Mouse (Mus musculus) layer of hippocampus, postnatal 25 days (tissue): ENCODE results near the gene 5330417C22Rik. TPM values are rescaled to one million over a fixed set of nuclear protein-coding genes. Genes with fewer than 3 reads are reported as not detected.
"Not testable (repeated sequence)": the region's sequence is repeated elsewhere in the genome, so short reads cannot be mapped to it uniquely, and the experiment has no call there.

Source experiments
- DNase-seq, 2 experiments: peaks; one replicate each; pipeline ENCODE4 v3.0.0; 2022; ENCODE audit warnings: mixed read lengths in 2 of 2, low spot score in 1 of 2; ENCODE audit errors: extremely low spot score in 1 of 2
- total RNA-seq, 2 experiments: library from RNA; stranded (reverse); gene quantifications; 2 replicates each; pipeline ENCODE4 v1.2.3; 2021

Gene 5330417C22Rik
- 10 to 100 TPM; 24.2 to 27.8 TPM for total RNA-seq

- peak; percentile 61 to 70 for DNase-seq
Observed at GRCm38 (mm10) chr3:108536517-108537260, at the start of gene 5330417C22Rik. Gene 5330417C22Rik (minus strand): TSS chr3:108536536.

- DNase-seq, result no peak
Observed at GRCm38 (mm10) chr3:108584580-108584979, 48.2 kb upstream of the 5330417C22Rik start.

- no peak for DNase-seq
Observed at GRCm38 (mm10) chr3:108574018-108574417, 37.7 kb upstream of the 5330417C22Rik start.

- DNase-seq, result no peak
Observed at GRCm38 (mm10) chr3:108572309-108573010, 36.1 kb upstream of the 5330417C22Rik start.

- peak; percentile 95 to 96 for DNase-seq
Observed at GRCm38 (mm10) chr3:108571443-108572294, 35.3 kb upstream of the 5330417C22Rik start, which contains the start of gene Taf13. Gene Taf13 (plus strand): TSS chr3:108571698.

GRCm38 (mm10) chr3:108570813-108571212 is 34.5 kb upstream of the 5330417C22Rik start:
- DNase-seq, result no peak

GRCm38 (mm10) chr3:108569636-108570035 is 33.3 kb upstream of the 5330417C22Rik start:
- not testable (repeated sequence) for DNase-seq

- DNase-seq, result no peak
Observed at GRCm38 (mm10) chr3:108567990-108568877, 31.9 kb upstream of the 5330417C22Rik start.

GRCm38 (mm10) chr3:108563309-108563708 is 27.0 kb upstream of the 5330417C22Rik start:
- peak; percentile 43 to 75 for DNase-seq

GRCm38 (mm10) chr3:108562777-108563271 is 26.5 kb upstream of the 5330417C22Rik start:
- peak in 1 of 2 experiments; percentile 15 for DNase-seq

GRCm38 (mm10) chr3:108562133-108562730 is 25.9 kb upstream of the 5330417C22Rik start, which contains the start of gene Tmem167b:
Gene Tmem167b (minus strand): TSS chr3:108562466.
- DNase-seq, result peak; percentile 85 to 91

GRCm38 (mm10) chr3:108557888-108558287 is 21.6 kb upstream of the 5330417C22Rik start:
- DNase-seq, result no peak

GRCm38 (mm10) chr3:108554587-108555312 is 18.4 kb upstream of the 5330417C22Rik start:
- DNase-seq, result peak; percentile 84 to 97

- DNase-seq, result peak in 1 of 2 experiments; percentile 42
Observed at GRCm38 (mm10) chr3:108554111-108554561, 17.8 kb upstream of the 5330417C22Rik start.

- DNase-seq, result no peak
Observed at GRCm38 (mm10) chr3:108542299-108542698, 6.0 kb upstream of the 5330417C22Rik start.

- DNase-seq, result peak; percentile 73 to 87
Observed at GRCm38 (mm10) chr3:108537303-108537702, 967 bp upstream of the 5330417C22Rik start.

GRCm38 (mm10) chr3:108535896-108536516 is 330 bp downstream of the 5330417C22Rik start:
- no peak for DNase-seq

- DNase-seq, result no peak
Observed at GRCm38 (mm10) chr3:108533951-108534350, 2.4 kb downstream of the 5330417C22Rik start, which contains the start of gene 1700013F07Rik. Gene 1700013F07Rik (plus strand): TSS chr3:108534150.
